Mouse (Mus musculus): ENCODE measurements around the gene Sorcs3. TPM values are rescaled to one million over a fixed set of nuclear protein-coding genes. Genes with fewer than 3 reads are reported as not detected.

Gene Sorcs3
- total and polyA plus RNA-seq, 3 experiments = not detected

GRCm38 (mm10) chr19:48411332-48411731 is 205.5 kb downstream of the Sorcs3 start:
- Histone ChIP-seq H3K9me3 (replicated peaks; ENCODE audit: insufficient read depth, low read length) (no peaks in the 10 kb centered on the region), H3K4me1 (ENCODE audit: control insufficient read depth in 1 of 2, insufficient read depth in 2 of 2, low read length in 2 of 2) (no peaks in the 10 kb centered on the region), H3K27me3 (ENCODE audit: control insufficient read depth in 1 of 2, insufficient read depth in 2 of 2, low read length in 2 of 2) (no peaks in the 10 kb centered on the region), H3K4me3 (ENCODE audit: control insufficient read depth in 1 of 2, insufficient read depth in 1 of 2, low read depth in 2 of 2, low read length in 2 of 2) (no peak overlapping the region), H3K79me2 (ENCODE audit: control insufficient read depth, insufficient read depth, low read length, poor library complexity) (no peaks in the 10 kb centered on the region), H3K27ac (ENCODE audit: control insufficient read depth, low read depth, low read length) (no peak overlapping the region), H3K36me3 (ENCODE audit: control insufficient read depth in 1 of 2, insufficient read depth in 2 of 2, low read length in 2 of 2) (no peaks in the 10 kb centered on the region), H3K9ac (ENCODE audit: control insufficient read depth, low read depth, low read length, poor library complexity, severe bottlenecking) (no peak overlapping the region)
- no peak for DNase-seq (ENCODE audit: low read depth, low spot score)
- TF ChIP-seq KAT2A (conservative IDR thresholded peaks at IDR 0.05; ENCODE audit: low read depth, low read length) (no peak), ZNF384 (IDR thresholded peaks at IDR 0.05; ENCODE audit: low read depth, low read length) (no peak), SIN3A (IDR thresholded peaks at IDR 0.05; ENCODE audit: low read length) (no peak)

- Histone ChIP-seq H3K27me3 (ENCODE audit: control insufficient read depth in 1 of 2, insufficient read depth in 2 of 2, low read length in 2 of 2) (0 out of 4 replicates have a peak, but pooled peaks cover 0 to under 1% of the 10 kb centered on the region in 2 experiments), H3K36me3 (ENCODE audit: control insufficient read depth in 1 of 2, insufficient read depth in 2 of 2, low read length in 2 of 2) (no peaks in the 10 kb centered on the region), H3K9me3 (replicated peaks; ENCODE audit: insufficient read depth, low read length) (no peaks in the 10 kb centered on the region), H3K27ac (ENCODE audit: control insufficient read depth, low read depth, low read length) (no peak overlapping the region), H3K4me1 (ENCODE audit: control insufficient read depth in 1 of 2, insufficient read depth in 2 of 2, low read length in 2 of 2) (no peaks in the 10 kb centered on the region), H3K79me2 (ENCODE audit: control insufficient read depth, insufficient read depth, low read length, poor library complexity) (no peaks in the 10 kb centered on the region), H3K9ac (ENCODE audit: control insufficient read depth, low read depth, low read length, poor library complexity, severe bottlenecking) (no peak overlapping the region), H3K4me3 (ENCODE audit: control insufficient read depth in 1 of 2, insufficient read depth in 1 of 2, low read depth in 2 of 2, low read length in 2 of 2) (no peak overlapping the region)
- DNase-seq (ENCODE audit: low read depth, low spot score) = peak; percentile 37
- TF ChIP-seq SMC3 (IDR thresholded peaks at IDR 0.05; ENCODE audit: low read depth, low read length) (peak; percentile 23; the same call in 1 of the 2 replicates), CTCF (IDR thresholded peaks at IDR 0.05 in 2 of 3, conservative IDR thresholded peaks at IDR 0.05 in 1 of 3; ENCODE audit: control insufficient read depth in 1 of 3, insufficient read depth in 1 of 3, low read depth in 2 of 3, low read length in 3 of 3, poor library complexity in 1 of 3, severe bottlenecking in 1 of 3) (peak; percentile 21 to 43 (median 37); a peak in 5 of 6 replicates), MAFK (IDR thresholded peaks at IDR 0.05; ENCODE audit: borderline replicate concordance, low read depth, low read length) (no peak)
Observed at GRCm38 (mm10) chr19:48413836-48414235, 208.0 kb downstream of the Sorcs3 start.

- no peak for DNase-seq (ENCODE audit: low read depth, low spot score)
- H3K36me3 ChIP-seq (ENCODE audit: control insufficient read depth in 1 of 2, insufficient read depth in 2 of 2, low read length in 2 of 2) = no peaks in the 10 kb centered on the region
- no peaks in the 10 kb centered on the region for H3K4me1 ChIP-seq (ENCODE audit: control insufficient read depth in 1 of 2, insufficient read depth in 2 of 2, low read length in 2 of 2)
- H3K27me3 ChIP-seq (ENCODE audit: control insufficient read depth in 1 of 2, insufficient read depth in 2 of 2, low read length in 2 of 2) = 0 out of 4 replicates have a peak, but pooled peaks cover 0 to 2% of the 10 kb centered on the region in 2 experiments
- no peak overlapping the region for H3K4me3 ChIP-seq (ENCODE audit: control insufficient read depth in 1 of 2, insufficient read depth in 1 of 2, low read depth in 2 of 2, low read length in 2 of 2)
- no peak overlapping the region for H3K9ac ChIP-seq (ENCODE audit: control insufficient read depth, low read depth, low read length, poor library complexity, severe bottlenecking)
- TF ChIP-seq MAZ (IDR thresholded peaks at IDR 0.05; ENCODE audit: low read depth, low read length) (no peak), BHLHE40 (IDR thresholded peaks at IDR 0.05; ENCODE audit: borderline replicate concordance, low read depth, low read length) (no peak), USF2 (IDR thresholded peaks at IDR 0.05; ENCODE audit: borderline replicate concordance in 1 of 2, insufficient read depth in 1 of 2, low read depth in 1 of 2, low read length in 2 of 2) (no peak), JUND (IDR thresholded peaks at IDR 0.05; ENCODE audit: low read depth, low read length) (no peak), RAD21 (IDR thresholded peaks at IDR 0.05; ENCODE audit: low read depth, low read length) (no peak), MYC (IDR thresholded peaks at IDR 0.05; ENCODE audit: low read depth, low read length) (no peak), MYB (IDR thresholded peaks at IDR 0.05; ENCODE audit: low read depth, low read length) (no peak), ZKSCAN1 (IDR thresholded peaks at IDR 0.05; ENCODE audit: low read depth, low read length) (no peak)
- no peaks in the 10 kb centered on the region for H3K79me2 ChIP-seq (ENCODE audit: control insufficient read depth, insufficient read depth, low read length, poor library complexity)
- H3K9me3 ChIP-seq (replicated peaks; ENCODE audit: insufficient read depth, low read length) = no peaks in the 10 kb centered on the region
- no peak overlapping the region for H3K27ac ChIP-seq (ENCODE audit: control insufficient read depth, low read depth, low read length)
Observed at GRCm38 (mm10) chr19:48418356-48418755, 212.5 kb downstream of the Sorcs3 start.
